Mouse (Mus musculus) megakaryocyte-erythroid progenitor cell, adult 5-6 weeks (primary cell): ENCODE measurements around the gene Kirrel3. TPM values are rescaled to one million over a fixed set of nuclear protein-coding genes. Genes with fewer than 3 reads are reported as not detected.
A peak's percentile ranks its signal among the peaks of the same experiment; 100 is the strongest.

Experiments used
- ATAC-seq: replicated peaks from 2 replicates; pipeline ENCODE4 v1.8.0; 2016; ENCODE audit warnings: mild to moderate bottlenecking, inconsistent platforms; ENCODE audit not compliant: severe bottlenecking, poor library complexity, low FRiP score, low TSS enrichment
- total RNA-seq, 2 experiments: library from RNA; stranded (forward) in 1 of 2; stranded (reverse) in 1 of 2; fragments of 200-1000, 215-1000 nt in 1 of 2; fragments of >200 nt in 1 of 2; fragmentation: Nextera tagmentation in 1 of 2; gene quantifications; 2 replicates each; pipeline ENCODE4 v1.2.3; 2014 to 2017

The Kirrel3 gene
- total RNA-seq, 2 experiments from 2014 or later, result not detected

DNA sequence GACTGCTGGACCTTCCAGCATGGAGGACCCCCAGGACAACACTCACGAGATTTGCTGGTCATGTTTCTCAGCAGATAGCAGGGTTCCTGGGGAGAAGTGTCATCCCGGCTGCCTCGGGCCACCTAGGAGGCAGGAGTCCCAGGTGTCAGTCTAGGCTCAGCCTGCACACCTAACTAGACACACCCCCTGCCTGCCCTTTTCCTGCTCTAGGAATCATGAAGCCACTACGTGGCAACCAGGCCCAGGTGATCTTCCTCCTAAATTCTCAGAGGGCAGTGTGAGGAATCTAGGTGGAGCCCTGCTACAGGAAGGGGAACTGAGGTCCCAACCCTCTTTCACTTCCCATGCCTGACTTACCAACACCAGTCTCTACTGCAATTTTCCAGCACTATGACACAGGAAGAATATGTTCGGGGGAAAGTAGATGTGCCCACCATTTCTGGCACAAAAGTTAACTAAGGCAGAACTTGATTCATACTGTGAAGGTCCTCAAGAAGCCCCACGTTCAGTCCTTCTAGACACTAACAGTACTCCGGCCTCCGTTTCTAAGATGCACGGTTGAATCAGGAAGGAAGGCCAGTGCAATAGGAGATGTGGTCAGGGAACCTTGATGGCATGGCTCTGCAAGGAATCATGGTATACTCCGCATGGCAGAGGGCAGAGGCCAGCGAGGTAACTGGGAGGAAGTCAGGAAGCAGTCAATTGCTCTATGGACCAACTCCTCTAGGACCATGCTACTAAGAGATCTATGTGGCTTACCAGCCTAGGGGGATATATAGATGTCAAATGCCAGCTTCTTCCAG is 570.0 kb downstream of the Kirrel3 start:
- no peak for ATAC-seq

DNA sequence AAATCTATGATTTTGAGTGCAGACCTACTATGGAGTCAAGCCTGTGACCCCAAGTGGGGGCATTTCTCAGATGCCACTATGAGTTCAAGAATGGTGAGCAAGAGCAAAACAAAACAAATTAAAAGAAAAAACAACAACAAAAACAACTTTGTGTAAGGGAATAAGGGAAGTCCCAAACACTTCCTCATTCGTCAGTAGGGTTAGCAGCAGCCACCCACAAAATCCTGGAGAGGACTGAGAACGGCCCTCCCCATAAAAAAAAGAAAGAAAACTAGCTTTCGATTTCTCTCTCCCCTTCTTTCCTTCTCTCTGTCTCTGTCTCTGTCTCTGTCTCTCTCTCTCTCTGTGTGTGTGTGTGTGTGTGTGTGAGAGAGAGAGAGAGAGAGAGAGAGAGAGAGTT is 570.9 kb downstream of the Kirrel3 start:
- ATAC-seq, result no peak

DNA sequence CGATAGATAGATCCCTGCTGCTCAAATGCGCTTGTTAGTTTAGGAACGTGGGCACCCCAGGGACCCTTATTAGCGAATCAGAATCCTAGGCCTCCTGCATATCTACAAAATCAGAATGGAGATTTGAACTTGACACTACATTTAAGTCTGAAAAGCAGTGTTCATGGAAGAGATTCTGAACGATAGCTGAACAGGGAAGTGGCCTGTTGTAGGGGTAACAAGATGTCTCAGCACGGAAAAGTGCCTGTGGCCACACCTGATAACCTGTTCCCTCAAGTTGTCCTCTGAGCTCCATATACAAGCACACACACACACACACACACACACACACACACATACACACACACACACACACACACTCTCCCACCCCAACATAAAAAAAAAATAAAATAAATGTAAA is 571.9 kb downstream of the Kirrel3 start:
- ATAC-seq, result no peak

DNA sequence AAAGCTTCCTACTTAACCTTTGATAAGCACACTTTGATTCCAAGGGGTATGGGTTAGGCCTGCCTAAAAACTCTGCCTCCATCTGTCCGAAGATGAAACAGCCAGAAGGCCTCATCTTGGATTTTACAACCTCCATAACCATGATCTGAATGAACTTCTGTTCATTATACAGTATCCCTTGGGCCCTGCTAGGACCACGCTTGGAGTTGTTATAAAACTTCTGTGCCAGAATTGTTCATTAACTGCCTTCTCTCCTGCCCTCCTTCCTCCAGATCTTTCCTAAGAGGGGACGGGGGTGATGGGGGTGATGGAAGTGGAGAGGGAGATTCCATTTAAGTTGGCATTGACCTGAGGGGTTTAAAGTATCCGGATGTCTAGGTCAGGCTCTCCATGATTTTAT is 572.5 kb downstream of the Kirrel3 start:
- ATAC-seq, result no peak

DNA sequence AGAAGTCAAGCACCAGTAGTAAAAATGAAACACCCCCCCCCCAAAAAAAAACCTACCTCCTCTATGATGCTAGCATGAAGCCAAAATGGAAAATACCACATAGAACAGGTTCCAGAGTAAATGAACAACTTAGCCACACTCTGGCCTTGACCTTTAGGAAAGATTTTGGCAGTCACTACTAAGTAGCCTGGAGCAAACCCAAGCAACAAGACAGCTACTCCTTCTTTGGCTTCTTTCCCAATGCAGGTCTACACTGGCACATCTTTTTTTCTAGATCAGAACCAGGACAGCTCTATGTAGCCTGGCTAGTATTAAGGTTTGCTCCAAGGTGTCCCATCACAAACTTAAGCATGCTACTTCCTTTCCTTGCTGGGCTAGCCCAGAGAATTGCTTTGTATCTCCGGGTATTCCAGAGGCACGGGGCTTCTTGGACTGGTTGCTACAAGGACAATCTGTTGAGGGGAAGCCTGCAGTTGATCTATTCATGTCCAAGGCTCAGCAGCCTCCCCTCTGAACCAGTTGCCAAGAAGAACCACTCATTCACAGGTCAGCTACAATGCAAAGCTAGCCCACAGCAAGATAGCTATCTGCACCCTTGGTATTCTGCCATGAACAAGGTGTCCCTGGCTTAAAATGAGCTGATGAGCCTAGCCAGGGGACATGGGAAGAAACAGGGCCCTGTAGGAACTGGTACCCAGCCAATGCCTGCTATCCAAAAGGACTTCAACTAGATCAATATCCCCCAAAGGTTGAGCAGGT is 573.1 kb downstream of the Kirrel3 start:
- 0 out of 2 replicates have a peak, but pooled peaks have one; percentile 10 for ATAC-seq

DNA sequence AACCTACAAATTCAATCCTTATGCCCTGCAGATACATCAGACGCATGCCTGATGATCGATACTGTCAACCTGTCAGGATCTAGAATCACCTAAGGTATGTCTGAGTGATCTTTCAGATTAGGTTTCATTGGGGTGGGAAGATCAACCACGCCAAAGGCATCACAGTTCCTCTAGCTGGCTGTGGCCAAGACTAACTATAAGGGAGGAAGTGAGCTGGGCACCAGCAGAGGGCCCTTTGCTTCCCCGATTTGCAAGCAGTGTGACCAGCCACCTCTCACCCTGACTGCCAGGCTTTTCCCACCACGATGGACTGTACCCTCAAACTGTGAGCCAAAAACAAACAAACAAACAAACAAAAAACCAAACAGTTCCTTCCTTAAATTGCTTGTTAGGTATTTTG is 574.2 kb downstream of the Kirrel3 start:
- no peak for ATAC-seq

DNA sequence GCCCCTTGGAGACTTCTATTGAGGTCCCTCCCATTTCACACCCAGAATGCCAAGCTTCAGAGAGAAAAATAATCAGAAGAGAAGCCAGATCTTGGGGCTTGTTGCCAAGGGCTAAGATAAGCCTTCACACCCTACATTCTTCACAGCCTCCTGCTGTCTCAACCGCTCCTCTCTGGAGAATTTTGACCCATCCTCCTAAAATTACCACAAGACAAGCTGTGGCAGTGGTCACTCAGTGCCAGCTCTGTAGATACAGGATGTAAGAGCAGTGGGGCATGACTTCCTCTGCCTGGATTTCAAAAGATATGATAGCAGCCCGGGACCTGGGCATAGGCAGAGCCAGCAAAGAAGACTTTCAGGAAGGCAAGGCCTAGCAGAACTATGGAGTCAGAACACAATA is 575.8 kb downstream of the Kirrel3 start:
- ATAC-seq, result peak; percentile 80
